Mouse (Mus musculus): ENCODE measurements around the gene Slc25a3.

Slc25a3 gene

GRCm38 (mm10) chr10:91142654-91143191, 18.9 kb upstream of the Slc25a3 start:
- DNase-seq (ENCODE audit: low spot score), result peak; percentile 15

GRCm38 (mm10) chr10:91141564-91141963, 17.7 kb upstream of the Slc25a3 start:
- peak; percentile 12 for DNase-seq (ENCODE audit: low spot score)

DNA sequence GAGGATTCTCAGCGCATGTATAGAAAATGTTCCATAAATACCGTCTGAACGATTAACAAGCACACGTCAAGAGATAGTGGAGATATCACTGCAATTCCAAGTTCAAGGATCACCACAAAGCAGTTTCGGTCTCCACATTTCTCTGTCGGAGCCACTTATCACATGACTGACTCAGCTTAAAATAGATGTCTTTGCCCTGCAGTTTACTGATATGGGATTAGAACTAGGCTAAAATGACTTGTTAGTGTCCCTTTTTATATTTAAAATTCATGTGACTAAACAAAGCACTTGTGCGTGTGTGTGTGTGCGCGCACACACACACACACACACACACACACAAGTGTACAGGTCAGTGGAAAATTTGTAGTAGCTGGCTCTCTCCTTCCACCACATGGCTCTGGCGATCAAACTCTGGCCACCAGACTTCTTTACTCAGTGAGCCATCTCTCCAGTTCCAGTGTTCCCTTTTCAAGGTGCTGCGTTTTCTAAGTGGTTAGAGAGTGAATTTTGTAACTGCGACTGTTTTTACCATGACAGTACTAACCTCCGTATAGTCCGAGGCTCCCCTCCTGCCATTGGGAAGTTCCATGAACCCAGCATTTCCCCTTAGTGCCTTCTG, 15.4 kb upstream of the Slc25a3 start:
- DNase-seq (ENCODE audit: low spot score), result no peak

DNA sequence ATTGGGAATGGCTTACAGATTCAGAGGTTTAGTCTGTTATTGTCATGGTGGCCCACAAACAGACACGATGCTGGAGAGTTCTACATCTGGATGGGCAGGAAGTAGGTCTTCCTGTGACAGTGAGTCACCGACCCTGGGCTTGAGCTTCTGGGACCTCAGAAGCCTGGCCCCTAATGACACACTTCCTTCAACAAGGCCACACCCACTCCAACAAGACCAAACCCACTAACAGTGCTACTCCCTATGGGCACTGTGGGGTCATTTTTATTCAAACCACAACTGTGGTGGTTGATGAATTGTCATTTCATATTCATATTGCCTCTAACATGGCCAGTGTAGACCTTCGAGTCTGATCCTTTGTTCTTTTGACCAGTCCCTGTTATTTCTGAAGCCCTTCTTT, 14.5 kb upstream of the Slc25a3 start:
- DNase-seq (ENCODE audit: low spot score), result peak; percentile 23

DNA sequence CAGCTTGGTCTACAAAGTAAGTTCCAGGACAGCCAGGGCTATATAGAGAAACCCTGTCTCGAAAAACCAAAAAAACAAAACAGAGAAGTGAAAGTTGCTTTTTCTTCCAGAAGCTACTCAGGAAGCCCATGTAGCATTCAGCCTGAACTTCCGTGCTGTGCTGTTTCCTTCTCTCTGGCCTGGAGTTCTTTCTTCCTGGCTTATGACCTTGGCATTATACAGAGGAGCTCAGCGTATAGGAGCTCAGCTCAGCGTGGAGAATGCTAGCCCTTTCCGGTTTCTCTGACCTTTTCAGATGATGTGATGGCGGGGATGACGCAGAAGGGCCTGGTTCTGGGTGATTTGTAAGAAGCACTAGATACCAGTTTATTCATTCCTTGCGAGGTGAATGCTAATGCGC, 13.5 kb upstream of the Slc25a3 start:
- DNase-seq (ENCODE audit: low spot score), result no peak

DNA sequence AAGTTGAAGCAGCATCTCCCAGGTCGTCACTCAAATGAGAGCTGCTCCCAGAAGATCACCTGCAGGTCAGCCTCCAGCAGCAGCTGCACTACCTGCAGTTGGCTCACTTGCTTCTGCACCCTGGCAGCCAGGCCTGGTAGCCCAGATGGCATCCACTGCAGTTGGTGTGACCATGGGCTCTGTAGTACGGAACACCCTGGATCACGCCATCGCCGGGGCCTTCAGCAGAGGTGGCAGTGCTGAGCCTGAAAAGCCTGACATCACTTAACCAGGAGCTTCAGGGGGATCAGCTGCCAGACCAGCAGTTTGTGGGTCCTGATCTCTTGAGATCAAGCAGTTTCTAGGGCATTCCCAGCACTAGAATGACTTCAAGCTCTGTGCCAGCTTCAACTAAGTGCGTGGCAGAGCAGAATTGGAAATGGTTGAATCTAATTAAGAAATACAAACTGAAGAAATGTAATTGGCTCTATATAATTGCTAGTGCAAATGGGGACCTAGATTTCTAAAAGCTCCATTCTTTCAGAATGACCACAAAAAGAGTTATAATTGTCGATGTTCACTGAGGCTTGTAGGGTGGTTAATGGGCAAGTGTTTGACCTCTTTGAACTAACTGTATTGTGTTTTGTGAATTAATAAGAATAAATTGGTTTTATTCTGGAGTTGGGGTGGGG, 11.6 kb upstream of the Slc25a3 start:
- no peak for DNase-seq (ENCODE audit: low spot score)

GRCm38 (mm10) chr10:91131565-91131964, 7.7 kb upstream of the Slc25a3 start:
- DNase-seq (ENCODE audit: low spot score), result no peak

DNA sequence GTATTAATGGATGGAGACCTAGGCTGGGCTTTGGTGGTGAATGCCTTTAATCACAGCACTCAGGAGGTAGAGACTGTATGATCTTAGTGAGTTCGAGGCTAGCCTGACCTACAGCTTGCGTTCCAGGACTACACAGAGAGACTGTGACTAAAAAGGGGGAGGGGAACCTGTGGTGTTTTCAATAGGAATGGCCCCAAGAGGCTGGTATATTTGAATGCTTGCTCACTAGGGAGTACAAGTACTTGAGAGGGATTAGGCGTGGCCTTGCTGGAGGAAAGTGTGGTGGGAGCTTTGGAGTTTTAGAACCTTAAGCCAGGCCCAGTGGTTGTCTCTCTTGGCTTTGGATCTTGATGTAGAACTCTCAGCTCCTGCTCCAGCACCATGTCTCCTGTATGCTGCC, 6.9 kb upstream of the Slc25a3 start:
- no peak for DNase-seq (ENCODE audit: low spot score)

DNA sequence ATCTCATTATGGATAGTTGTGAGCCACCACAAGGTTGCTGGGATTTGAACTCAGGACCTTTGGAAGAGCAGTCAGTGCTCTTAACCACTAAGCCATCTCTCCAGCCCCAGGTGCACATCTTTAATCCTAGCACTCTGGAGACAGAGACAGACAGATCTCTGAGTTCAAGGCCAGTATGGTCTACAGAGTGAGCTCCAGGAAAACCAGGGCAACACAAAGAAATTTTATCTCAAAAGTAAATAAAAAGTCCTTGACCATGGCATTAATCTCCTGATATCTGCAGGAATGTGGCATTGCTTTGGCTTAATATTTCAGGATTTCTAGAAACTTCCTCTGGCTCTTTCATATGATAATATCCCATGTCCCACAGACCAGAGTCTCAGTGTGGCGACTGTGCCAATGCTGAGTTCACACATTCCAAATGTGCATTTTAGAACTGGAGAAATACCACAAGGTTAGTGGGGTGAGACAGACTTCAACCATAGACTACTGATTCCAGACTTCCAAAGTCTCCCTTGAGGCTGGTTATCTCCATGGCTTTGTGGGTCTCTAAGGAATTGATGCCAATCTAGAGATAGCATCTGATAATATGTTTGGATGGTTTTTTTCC, 4.8 kb upstream of the Slc25a3 start:
- no peak for DNase-seq (ENCODE audit: low spot score)

DNA sequence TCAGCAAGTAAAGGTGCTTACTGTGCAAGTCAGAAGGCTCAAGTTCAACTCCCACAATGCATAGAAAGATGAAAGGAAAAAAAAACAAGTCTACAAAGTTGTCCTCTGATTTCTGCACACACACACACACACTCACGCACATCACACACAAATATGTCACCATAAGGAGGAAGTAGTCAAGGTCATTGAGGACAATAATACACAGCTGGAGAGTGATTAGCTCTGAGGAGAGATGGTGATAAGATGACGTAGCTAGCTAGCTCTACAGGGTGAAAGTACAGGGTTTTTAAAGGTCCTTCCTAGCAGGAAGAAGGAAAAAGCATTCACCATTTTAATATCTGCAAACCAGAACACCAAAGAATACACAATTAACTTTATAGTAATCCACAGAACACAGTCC, 3.5 kb upstream of the Slc25a3 start:
- no peak for DNase-seq (ENCODE audit: low spot score)

DNA sequence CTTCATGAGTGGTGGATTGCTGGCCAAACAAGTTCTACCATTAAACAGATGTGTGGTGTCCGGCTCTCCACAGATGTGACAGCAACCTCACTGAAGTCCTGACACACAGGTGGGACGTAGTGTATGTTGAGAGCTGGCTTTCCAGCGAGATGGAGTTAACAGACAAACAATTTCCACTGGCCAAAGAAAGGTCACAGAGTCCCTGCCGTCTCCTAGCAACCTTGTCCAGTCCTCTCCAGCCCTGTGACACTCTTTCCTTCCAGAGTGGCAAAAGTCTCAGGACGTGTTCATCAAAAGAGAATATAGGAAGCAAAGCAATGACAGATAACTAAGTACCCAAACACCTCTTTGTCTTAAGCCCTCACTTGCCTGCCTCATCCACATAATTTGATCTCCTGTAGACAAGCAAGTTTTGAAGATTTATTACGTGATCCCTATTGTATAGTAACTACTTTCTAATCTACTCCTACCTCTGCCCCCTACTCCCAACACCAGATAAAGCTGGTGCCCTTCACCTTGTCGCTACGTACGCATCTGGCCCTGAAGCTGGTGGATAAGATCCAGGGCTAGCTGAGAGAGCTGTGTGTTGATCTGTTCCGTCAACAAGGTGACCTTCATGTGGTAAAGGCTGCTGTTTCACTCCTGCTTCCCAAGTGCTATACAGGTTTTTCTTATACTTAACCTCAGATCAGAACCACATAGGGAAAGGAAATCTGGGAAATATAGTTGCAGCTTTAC, 2.9 kb upstream of the Slc25a3 start:
- no peak for DNase-seq (ENCODE audit: low spot score)

DNA sequence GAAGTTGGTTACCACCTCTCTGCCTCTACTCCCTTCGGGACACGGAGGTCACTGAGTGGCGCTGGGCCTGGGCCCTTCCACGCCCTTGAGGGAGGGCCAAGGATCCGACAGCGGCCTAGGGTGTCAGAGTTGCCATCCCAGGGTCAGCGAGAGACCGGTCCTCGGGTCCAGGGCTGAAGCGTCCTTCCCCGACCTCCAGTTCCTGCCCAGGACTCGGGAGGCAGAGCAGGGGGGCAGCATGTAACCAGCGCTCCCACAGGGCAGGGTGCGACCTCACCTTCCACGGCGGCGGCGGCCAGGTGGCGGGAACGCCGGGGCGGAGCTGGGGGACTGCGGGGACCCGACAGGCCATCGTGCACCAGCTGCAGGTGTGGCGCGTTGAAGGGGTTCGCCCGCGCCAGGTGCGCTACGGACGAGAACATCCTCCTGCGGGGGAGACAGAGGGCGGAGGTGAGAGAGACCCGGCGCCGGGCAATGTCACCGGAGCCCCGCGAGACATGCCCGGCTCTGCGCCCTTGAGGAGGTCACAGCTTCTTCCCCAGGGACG, 505 bp downstream of the Slc25a3 start:
- DNase-seq (ENCODE audit: low spot score), result no peak

DNA sequence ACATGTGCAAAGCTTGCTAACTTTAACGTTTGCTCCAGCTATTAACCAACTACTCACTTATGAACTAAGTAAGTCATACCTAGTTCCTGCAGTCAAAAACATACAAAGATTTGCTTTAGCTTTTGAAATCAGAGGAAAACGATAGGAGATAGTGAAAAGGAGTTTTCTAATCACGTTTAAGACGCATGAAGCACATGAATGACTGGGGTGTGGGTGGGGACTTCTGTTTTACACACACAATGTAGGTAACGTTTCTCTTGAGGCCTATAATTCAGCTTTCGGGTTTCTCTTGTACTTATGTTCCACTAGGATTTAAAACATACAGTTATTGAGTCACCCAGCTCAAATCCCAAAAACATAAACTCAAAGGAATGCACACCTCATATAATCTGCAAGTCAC, 1.2 kb downstream of the Slc25a3 start:
- DNase-seq (ENCODE audit: low spot score), result no peak

DNA sequence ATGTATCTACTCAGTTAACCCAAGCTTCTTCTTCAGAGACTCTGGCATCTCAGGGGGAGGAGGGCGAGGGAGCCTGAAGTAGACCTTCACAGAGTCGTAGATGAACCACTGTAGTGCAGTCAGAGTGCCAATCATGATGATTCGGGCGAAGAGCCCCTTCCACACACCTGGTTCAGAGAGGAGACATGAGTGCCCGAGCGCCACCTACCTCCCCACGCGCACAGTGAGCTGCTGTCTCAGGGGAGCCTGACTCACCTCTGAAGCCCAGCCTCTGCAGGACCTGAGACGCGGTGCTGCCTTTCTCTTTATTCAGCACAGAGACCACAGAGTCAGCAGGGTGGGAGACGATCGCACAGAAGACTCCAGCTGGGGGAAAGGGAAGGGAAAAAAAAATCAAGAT, 6.9 kb downstream of the Slc25a3 start:
- no peak for DNase-seq (ENCODE audit: low spot score)

- no peak for DNase-seq (ENCODE audit: low spot score)
Measured at GRCm38 (mm10) chr10:91109841-91110240, 14.0 kb downstream of the Slc25a3 start.

- DNase-seq (ENCODE audit: low spot score), result no peak
Measured at GRCm38 (mm10) chr10:91105981-91106380, 17.9 kb downstream of the Slc25a3 start.

DNA sequence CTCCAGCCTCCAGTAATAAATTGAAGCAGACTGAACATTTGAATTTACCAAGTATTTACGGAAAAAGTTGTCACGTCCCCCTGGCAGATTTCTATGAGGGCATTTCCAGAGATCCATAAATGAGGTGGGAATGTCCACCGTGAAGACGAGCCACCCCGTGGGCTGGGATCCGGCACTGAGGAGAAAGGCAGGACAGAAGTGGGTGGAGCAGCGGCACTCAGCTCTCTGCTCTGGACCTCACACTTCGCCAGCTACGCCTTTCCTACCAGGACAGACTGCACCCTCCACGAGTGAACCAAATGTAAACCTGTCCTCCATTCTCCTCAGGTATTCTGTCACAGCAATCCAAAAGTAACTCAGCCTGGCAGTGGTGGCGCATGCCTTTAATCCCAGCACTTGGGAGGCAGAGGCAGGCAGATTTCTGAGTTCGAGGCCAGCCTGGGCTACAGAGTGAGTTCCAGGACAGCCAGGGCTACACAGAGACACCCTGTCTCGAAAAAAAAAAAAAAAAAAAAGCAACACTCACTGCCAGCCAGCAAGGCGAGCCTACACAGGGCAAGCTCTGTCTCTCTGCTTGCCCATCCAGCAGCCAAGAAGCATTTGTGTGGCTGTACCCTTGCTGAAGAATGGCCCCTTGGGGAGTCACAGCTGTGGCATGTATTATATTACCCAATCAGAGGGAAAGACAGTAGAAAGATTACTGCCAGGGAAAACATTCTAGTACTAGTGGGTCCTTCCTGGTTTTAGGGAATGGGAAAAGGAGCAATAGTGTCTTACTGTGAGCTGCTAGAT, 20.9 kb downstream of the Slc25a3 start:
- DNase-seq (ENCODE audit: low spot score), result no peak

DNA sequence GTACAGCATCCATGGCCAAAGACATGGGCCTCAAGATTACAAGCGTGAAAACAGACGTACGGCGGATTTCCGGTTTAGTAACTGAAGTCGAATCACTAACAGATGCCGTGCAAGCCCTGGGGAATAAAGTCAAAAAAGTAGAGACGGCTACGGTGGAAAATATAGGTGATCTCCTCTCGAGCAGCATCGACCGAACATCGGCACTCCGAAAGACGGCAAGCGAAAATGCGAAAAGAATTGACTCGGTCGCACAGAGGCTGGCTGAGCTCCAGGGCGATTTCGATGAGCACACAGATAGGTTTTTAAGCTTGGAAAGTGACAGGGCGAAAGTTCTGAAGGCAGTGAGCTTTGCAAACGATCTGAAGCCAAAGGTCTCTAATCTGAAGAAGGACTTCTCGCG, 21.9 kb downstream of the Slc25a3 start:
- DNase-seq (ENCODE audit: low spot score), result no peak

DNA sequence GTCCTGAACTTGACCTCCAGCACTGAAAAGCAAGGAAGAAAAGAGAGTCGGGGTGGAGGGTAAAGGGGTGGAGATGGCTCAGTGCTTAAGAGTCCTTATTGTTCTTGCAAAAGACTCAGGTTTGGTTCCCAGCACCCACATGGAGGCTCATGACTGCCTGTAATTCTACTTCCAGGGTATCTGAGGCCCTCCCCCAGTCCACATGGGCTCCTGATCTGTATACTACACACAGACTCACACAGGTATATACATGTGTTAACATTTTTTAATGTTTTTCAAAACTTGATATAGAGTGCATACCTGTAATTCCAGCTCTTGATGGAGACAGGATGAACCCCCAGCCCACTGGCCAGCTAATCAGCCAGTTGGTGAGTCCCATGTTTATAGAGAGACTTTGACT, 23.8 kb downstream of the Slc25a3 start:
- no peak for DNase-seq (ENCODE audit: low spot score)

DNA sequence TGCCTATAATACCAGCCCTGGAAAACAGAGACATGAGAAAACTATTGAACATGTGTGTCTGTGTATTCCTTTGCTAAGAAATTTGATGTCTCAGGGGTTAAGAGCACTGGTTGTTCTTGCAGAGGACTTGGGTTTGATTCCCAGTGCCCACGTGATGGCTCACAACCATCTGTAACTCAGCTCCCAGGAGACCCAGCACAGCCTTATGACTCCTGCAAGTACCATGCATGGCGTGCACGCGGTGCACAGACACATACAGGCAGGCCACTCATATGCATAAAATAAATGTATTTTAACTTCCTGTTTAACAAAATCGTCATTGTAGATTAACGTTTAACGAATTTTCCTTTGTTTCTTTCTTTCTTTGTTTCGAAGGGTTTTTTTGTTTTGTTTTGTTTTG, 25.8 kb downstream of the Slc25a3 start:
- no peak for DNase-seq (ENCODE audit: low spot score)

DNA sequence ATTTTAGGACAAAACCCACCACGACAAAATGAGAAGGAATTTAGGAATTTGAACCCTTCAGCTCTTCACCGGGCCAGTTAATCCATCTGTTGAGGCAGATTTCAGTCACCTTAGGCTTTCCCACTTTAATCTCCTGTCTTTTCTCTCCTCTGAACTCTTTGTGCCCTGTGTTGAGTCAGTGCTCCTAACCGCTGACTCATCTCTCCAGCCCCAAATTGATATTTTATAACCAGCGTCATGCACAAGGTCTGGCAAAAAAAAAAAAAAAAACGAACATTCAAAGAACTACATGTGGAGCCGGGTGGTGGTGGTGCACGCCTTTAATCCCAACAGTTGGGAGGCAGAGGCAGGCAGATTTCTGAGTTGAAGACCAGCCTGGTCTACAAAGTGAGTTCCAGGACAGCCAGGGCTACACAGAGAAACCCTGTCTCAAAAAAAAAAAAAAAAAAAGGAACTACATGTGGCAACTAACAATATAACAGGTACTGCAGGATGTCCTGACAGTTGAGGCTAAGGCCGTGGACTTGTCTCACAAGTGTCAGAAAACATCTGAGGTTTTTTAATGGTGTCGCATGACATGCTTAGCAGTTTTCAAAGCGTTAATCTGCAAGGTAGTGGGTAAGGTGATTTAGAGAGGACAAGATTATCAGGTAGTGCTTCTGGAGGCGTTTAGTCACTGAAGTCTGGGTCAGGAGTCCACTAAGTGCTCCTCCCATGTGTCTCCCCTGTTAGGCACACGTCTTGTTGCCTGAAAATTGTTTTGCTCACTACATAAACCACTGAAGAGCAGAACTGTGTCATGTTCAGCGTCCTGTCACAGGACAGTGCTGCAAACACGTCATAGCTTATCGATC, 29.4 kb downstream of the Slc25a3 start:
- no peak for DNase-seq (ENCODE audit: low spot score)
